Comparison of ENCODE assay signal across 8 mouse cellular contexts in the genomic region with DNA sequence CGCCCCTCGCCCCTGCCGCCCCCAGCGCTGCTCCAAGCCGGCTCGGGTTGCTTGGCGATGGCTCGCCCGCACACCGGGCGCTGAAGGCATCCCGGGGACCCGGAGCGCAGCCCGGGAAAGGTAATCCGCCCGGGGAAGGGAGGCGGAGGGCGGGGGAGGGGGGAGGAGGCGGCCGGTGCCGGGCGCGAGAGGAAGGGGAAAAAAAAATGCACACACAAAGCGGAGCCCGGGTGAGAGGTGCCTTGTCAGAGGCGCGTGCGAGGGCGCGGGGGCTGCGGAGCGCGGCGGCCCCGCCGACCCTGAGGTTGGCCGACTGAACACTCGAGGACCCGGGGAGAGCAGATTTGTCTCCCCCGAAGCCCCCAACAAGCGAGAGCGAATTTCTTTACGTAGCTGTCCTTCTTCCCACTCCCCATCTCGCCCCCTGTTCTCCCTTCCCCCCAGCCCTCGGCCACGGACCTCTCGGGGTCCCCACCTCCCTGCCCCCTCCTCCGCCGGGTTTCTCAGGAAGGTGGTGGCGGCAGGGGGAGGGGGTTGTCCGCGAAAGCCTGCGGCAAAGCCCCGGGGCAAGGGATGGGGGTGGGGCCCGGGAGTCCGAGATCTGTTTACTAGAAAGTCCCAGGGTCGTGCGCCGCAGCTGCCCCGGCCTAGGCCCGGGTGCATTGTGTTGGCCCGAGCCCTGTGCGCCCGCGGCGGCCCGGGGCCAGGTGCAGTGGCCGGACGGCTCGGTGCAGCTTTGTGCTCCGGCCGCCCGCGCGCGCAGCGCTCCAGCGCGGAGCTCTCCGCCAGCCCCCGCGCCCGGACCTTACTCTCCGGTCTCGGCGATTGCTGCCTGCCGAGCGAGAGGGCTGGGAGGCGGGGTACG. TPM values are rescaled to one million over a fixed set of nuclear protein-coding genes. Genes with fewer than 3 reads are reported as not detected.
DNase-seq lines count a peak whose midpoint lies in the region; ATAC-seq and TF ChIP-seq lines count a peak whose summit lies in the region.

No protein-coding gene starts in this region.

- peak overlapping the region; percentile 89 for H3K9ac ChIP-seq in heart, adult 2 months (ENCODE audit: low read depth, low read length)
- H3K9ac ChIP-seq in liver, embryonic 11.5 days (ENCODE audit: low read depth, low read length) = peak overlapping the region; percentile 72
- peak overlapping the region; percentile 99 for H3K9ac ChIP-seq in neural tube, embryonic 13.5 days

- H3K27me3 ChIP-seq in embryonic facial prominence, embryonic 10.5 days (replicated peaks; ENCODE audit: low read depth, poor library complexity, severe bottlenecking) = peaks cover 36% of the 10 kb centered on the region
- H3K27me3 ChIP-seq in heart, adult 2 months (ENCODE audit: control insufficient read depth, insufficient read depth, low read length) = no peaks in the 10 kb centered on the region
- H3K27me3 ChIP-seq in liver, embryonic 11.5 days (replicated peaks; ENCODE audit: control insufficient read depth, insufficient read depth, low read length) = peaks cover 48% of the 10 kb centered on the region
- no peaks in the 10 kb centered on the region for H3K27me3 ChIP-seq in neural tube, embryonic 13.5 days

- peak; percentile 61 for ATAC-seq in liver, embryonic 11.5 days (replicated peaks; ENCODE audit: low FRiP score)
- ATAC-seq in neural tube, embryonic 13.5 days (ENCODE audit: low read depth) = peak; percentile 66

- H3K4me1 ChIP-seq in embryonic facial prominence, embryonic 10.5 days = peaks cover 49% of the 10 kb centered on the region
- H3K4me1 ChIP-seq in heart, adult 2 months (ENCODE audit: control insufficient read depth, insufficient read depth, low read length) = no peaks in the 10 kb centered on the region
- peaks cover 3% of the 10 kb centered on the region for H3K4me1 ChIP-seq in liver, embryonic 11.5 days (replicated peaks; ENCODE audit: control insufficient read depth, insufficient read depth, low read length)
- H3K4me1 ChIP-seq in neural tube, embryonic 13.5 days (replicated peaks) = peaks cover 50% of the 10 kb centered on the region

- DNase-seq in spleen, postnatal 4 days (ENCODE audit: low spot score in 2 of 2) = peak; percentile 12 to 61
- no peak for DNase-seq in spleen, postnatal 14 days (ENCODE audit: low spot score in 2 of 2)
- peak; percentile 88 for DNase-seq in embryonic facial prominence, embryonic 10.5 days (ENCODE audit: low spot score)
- DNase-seq in heart, adult 2 months = peak; percentile 63 to 69
- peak; percentile 65 for DNase-seq in kidney, adult 18-20 months
- peak; percentile 66 for DNase-seq in liver, embryonic 11.5 days (ENCODE audit: low spot score)
- DNase-seq in urinary bladder, postnatal 25 days (ENCODE audit: low spot score) = peak; percentile 46

- no peak for TF ChIP-seq CTCF in heart, adult 2 months (IDR thresholded peaks at IDR 0.05)

- no peak for TF ChIP-seq POLR2A in heart, adult 2 months (IDR thresholded peaks at IDR 0.05; ENCODE audit: insufficient read depth, low read depth, low read length)

- peak overlapping the region; percentile 83 for H3K4me3 ChIP-seq in embryonic facial prominence, embryonic 10.5 days
- peak overlapping the region; percentile 84 for H3K4me3 ChIP-seq in heart, adult 2 months
- H3K4me3 ChIP-seq in liver, embryonic 11.5 days (ENCODE audit: low read depth, low read length) = peak overlapping the region; percentile 72
- peak overlapping the region; percentile 93 for H3K4me3 ChIP-seq in neural tube, embryonic 13.5 days

- no peak for TF ChIP-seq EP300 in heart, adult 2 months (IDR thresholded peaks at IDR 0.05; ENCODE audit: insufficient read depth, low read depth, low read length)

- H3K27ac ChIP-seq in embryonic facial prominence, embryonic 10.5 days (replicated peaks) = peak overlapping the region; percentile 98
- H3K27ac ChIP-seq in heart, adult 2 months = peak overlapping the region; percentile 90
- peak overlapping the region; percentile 85 for H3K27ac ChIP-seq in liver, embryonic 11.5 days (ENCODE audit: low read depth, low read length)
- H3K27ac ChIP-seq in neural tube, embryonic 13.5 days (replicated peaks) = peak overlapping the region; percentile 100

- intact Hi-C loops in heart, adult 2 months (cut with DNase I) = loop anchor here (2.0 to 10.0 kb wide), 3 partner anchors 41 to 263 kb away; no protein-coding TSS in a partner anchor

- no peaks in the 10 kb centered on the region for H3K79me2 ChIP-seq in heart, adult 2 months (replicated peaks; ENCODE audit: control insufficient read depth, insufficient read depth, low read length)

- WGBS in embryonic facial prominence, embryonic 10.5 days = under 1% methylated on average over 91 of the region's 91 CpGs
- under 1% methylated on average over 86 of the region's 91 CpGs for WGBS in heart, adult 2 months
- under 1% methylated on average over 89 of the region's 91 CpGs for WGBS in liver, embryonic 11.5 days
- under 1% methylated on average over 85 of the region's 91 CpGs for WGBS in neural tube, embryonic 13.5 days

- H3K4me2 ChIP-seq in liver, embryonic 11.5 days = peak overlapping the region; percentile 97
- peak overlapping the region; percentile 92 for H3K4me2 ChIP-seq in neural tube, embryonic 13.5 days

- H3K9me3 ChIP-seq in embryonic facial prominence, embryonic 10.5 days = no peaks in the 10 kb centered on the region
- no peaks in the 10 kb centered on the region for H3K9me3 ChIP-seq in liver, embryonic 11.5 days (ENCODE audit: control insufficient read depth, low read length)
- no peaks in the 10 kb centered on the region for H3K9me3 ChIP-seq in neural tube, embryonic 13.5 days

- no peaks in the 10 kb centered on the region for H3K36me3 ChIP-seq in embryonic facial prominence, embryonic 10.5 days (replicated peaks)
- no peaks in the 10 kb centered on the region for H3K36me3 ChIP-seq in heart, adult 2 months (ENCODE audit: control insufficient read depth, insufficient read depth, low read length)
- no peaks in the 10 kb centered on the region for H3K36me3 ChIP-seq in liver, embryonic 11.5 days (ENCODE audit: control insufficient read depth, insufficient read depth, low read length)
- no peaks in the 10 kb centered on the region for H3K36me3 ChIP-seq in neural tube, embryonic 13.5 days

RNA-seq across cellular contexts. Expression of a gene that starts 0.9 kb away (rescaled TPM):
- 91.9 and 92.9 TPM in 2 replicates for polyA plus RNA-seq in embryonic facial prominence, embryonic 10.5 days (2016; fragmentation: Nextera tagmentation; extraction: Ambion mirVana)
- total RNA-seq in heart, adult 2 months (2021) = 10 to 100 TPM; 20.7 to 23.7 TPM
- polyA plus RNA-seq in heart, adult 2 months (2012; rRNA removed) = 8.0 and 15.2 TPM in 2 replicates
- 16.6 and 24.7 TPM in 2 replicates for polyA plus RNA-seq in liver, embryonic 11.5 days (2014; fragmentation: Nextera tagmentation; extraction: Ambion mirVana)
- 199 and 206 TPM in 2 replicates for polyA plus RNA-seq in neural tube, embryonic 13.5 days (2015; fragmentation: Nextera tagmentation; extraction: Ambion mirVana)

Comparison
In these comparisons a context has a peak if more than half of its experiments do, and no peak if none do; other contexts are left out.
1. DNase-seq: peak in spleen, postnatal 4 days (2 of 2), embryonic facial prominence, embryonic 10.5 days (single experiment), heart, adult 2 months (2 of 2), kidney, adult 18-20 months (single experiment), liver, embryonic 11.5 days (single experiment) and urinary bladder, postnatal 25 days (single experiment); none in spleen, postnatal 14 days (0 of 2).
2. Peak in every context shown above with its lines, with median percentiles within 50 percentile points of each other: H3K27ac ChIP-seq, H3K4me3 ChIP-seq and H3K9ac ChIP-seq.